Mouse (Mus musculus) megakaryocyte, embryonic 14.5 days (primary cell): Measurements from ENCODE around the gene Clec2d. TPM values are rescaled to one million over a fixed set of nuclear protein-coding genes. Genes with fewer than 3 reads are reported as not detected.

Experiments used
- H3K27me3 ChIP-seq: replicated peaks from 2 replicates; pipeline ENCODE3; 2012; ENCODE audit warnings: inconsistent platforms
- H3K36me3 ChIP-seq: replicated peaks from 2 replicates; pipeline ENCODE3; 2012; ENCODE audit warnings: low read length, inconsistent platforms, mixed read lengths
- H3K4me1 ChIP-seq: 2 replicates; pipeline ENCODE4 v1.6.1; 2012; ENCODE audit warnings: inconsistent platforms
- H3K4me3 ChIP-seq: replicated peaks from 2 replicates; pipeline ENCODE3; 2012; ENCODE audit warnings: moderate library complexity, mild to moderate bottlenecking, inconsistent platforms
- H3K9me3 ChIP-seq: 2 replicates; pipeline ENCODE4 v1.6.1; 2012; ENCODE audit warnings: inconsistent platforms
- FLI1 ChIP-seq: IDR thresholded peaks from 2 replicates; pipeline ENCODE4 v1.6.1; 2012; ENCODE audit warnings: low read length, inconsistent platforms, mixed read lengths
- GATA1 ChIP-seq: IDR thresholded peaks from 3 replicates; pipeline ENCODE4 v1.6.1; 2012; ENCODE audit warnings: mixed read lengths, low read length, inconsistent platforms, borderline replicate concordance
- polyA plus RNA-seq: library from polyadenylated mRNA; stranded (reverse); fragments of >175 nt; gene quantifications from 2 replicates; pipeline ENCODE4 v1.2.3, GENCODE M21; 2012; ENCODE audit warnings: low replicate concordance; ENCODE audit not compliant: insufficient read depth

Gene Clec2d
- polyA plus RNA-seq, 1 experiment, result 1.2 TPM

DNA sequence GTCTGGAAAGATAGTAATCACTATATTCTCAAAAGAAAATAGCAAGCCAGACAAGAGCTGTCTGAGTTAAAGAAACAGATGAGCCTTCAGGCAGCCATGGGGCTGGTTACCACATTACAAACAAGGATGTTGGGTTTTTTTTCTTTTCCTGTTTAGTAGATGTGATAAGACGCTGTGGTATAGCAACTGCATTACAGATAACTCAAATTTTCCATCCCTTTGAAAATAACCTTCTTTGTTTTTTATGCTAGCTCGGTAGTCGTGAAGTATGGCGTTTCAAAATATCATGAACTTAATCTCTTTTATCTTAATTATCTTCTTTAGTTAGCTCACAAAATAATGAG lies 30.0 kb downstream of the Clec2d start:
- H3K4me1 ChIP-seq, result peaks cover 36% of the 10 kb centered on the region
- H3K36me3 ChIP-seq, result peaks cover 22% of the 10 kb centered on the region
- H3K27me3 ChIP-seq, result no peaks in the 10 kb centered on the region
- no peaks in the 10 kb centered on the region for H3K9me3 ChIP-seq
- no peak overlapping the region for H3K4me3 ChIP-seq
- TF ChIP-seq GATA1 (no peak; the same call in 2 of the 3 replicates), FLI1 (no peak)

GRCm38 (mm10) chr6:129212421-129213195 lies 32.2 kb downstream of the Clec2d start:
- H3K4me1 ChIP-seq, result peaks cover 53% of the 10 kb centered on the region
- no peaks in the 10 kb centered on the region for H3K9me3 ChIP-seq
- H3K4me3 ChIP-seq, result no peak overlapping the region
- H3K27me3 ChIP-seq, result no peaks in the 10 kb centered on the region
- H3K36me3 ChIP-seq, result peaks cover 29% of the 10 kb centered on the region
- TF ChIP-seq FLI1 (no peak), GATA1 (no peak)

- H3K36me3 ChIP-seq, result peaks cover 29% of the 10 kb centered on the region
- H3K27me3 ChIP-seq, result no peaks in the 10 kb centered on the region
- H3K4me1 ChIP-seq, result peaks cover 58% of the 10 kb centered on the region
- H3K9me3 ChIP-seq, result no peaks in the 10 kb centered on the region
- no peak overlapping the region for H3K4me3 ChIP-seq
- TF ChIP-seq FLI1 (no peak), GATA1 (no peak)
These were observed 33.1 kb downstream of the Clec2d start for GRCm38 (mm10) chr6:129213497-129213896.

DNA sequence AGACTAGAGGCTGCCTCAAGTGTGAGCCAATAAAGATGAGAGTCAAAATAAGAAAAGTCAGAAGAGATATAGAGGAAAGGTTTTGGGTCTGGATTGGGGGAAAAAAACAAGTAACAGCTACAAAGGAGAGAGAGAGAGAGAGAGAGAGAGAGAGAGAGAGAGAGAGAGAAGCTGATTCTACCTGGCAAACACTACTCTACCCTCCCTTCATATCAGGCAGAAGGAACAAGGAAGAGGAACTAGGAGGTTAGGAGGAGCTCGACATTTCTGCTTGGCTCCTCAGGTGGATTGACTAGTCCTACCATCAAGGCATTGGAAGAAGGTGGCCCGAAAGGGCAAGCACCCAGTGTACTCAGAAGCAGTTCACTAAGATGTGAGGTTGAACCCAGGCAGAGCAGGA lies 33.8 kb downstream of the Clec2d start:
- peaks cover 28% of the 10 kb centered on the region for H3K36me3 ChIP-seq
- no peaks in the 10 kb centered on the region for H3K9me3 ChIP-seq
- TF ChIP-seq GATA1, result no peak
- no peak for TF ChIP-seq FLI1

DNA sequence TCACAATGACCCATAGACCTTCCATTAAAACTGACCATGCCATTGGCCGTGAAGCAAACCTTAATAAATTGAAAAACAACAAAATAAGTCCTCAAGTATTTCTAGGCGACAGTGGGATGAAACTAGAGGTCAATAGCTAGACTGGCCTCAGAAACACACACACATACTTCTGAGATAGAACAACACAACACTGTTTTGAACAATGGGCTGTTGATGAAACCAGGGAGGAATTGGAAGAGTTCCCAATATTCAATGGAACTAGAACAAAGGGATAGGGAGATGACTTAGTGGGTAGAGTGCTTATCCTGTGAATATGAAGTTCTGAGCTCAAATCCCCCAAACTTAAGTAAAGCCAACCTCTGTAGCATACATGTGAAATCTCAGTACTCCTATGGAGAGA lies 34.6 kb downstream of the Clec2d start:
- Histone ChIP-seq H3K4me3 (no peak overlapping the region), H3K4me1 (peaks cover 53% of the 10 kb centered on the region), H3K27me3 (no peaks in the 10 kb centered on the region), H3K9me3 (no peaks in the 10 kb centered on the region), H3K36me3 (peaks cover 31% of the 10 kb centered on the region)
- TF ChIP-seq GATA1 (no peak), FLI1 (no peak)

More for the DNA sequence above, 33.8 kb downstream of the Clec2d start:
- no peak overlapping the region for H3K4me3 ChIP-seq
- peaks cover 57% of the 10 kb centered on the region for H3K4me1 ChIP-seq
- H3K27me3 ChIP-seq, result no peaks in the 10 kb centered on the region

- H3K36me3 ChIP-seq, result peaks cover 33% of the 10 kb centered on the region
- TF ChIP-seq GATA1 (no peak), FLI1 (no peak)
- peaks cover 48% of the 10 kb centered on the region for H3K4me1 ChIP-seq
- no peaks in the 10 kb centered on the region for H3K9me3 ChIP-seq
- H3K27me3 ChIP-seq, result no peaks in the 10 kb centered on the region
- no peak overlapping the region for H3K4me3 ChIP-seq
These were observed 35.6 kb downstream of the Clec2d start for GRCm38 (mm10) chr6:129215886-129216637.

DNA sequence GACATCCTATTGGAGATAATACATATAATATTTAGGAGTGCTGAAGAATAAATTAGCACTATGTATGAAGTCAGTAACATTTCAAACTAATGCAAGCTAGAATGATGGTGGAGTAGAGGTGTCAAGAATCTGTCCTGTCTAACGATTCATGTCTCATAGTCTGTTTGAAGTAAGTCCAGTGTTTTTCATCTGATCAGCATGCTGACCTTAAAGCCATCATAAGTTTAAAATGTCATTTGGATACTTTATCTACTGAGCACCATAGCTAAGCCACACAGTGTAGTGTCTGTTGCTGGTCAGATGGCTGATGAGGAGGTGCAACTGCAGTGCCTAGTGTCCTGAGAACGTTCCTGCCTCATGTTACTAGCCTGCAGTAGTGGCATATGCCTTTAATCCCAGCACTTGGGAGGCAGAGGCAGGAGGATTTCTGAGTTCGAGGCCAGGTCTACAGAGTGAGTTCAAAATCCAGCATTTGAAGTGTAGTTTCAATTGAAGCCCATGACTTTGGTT lies 36.4 kb downstream of the Clec2d start:
- H3K36me3 ChIP-seq, result peaks cover 29% of the 10 kb centered on the region

GRCm38 (mm10) chr6:129218191-129218696 lies 37.8 kb downstream of the Clec2d start:
- Histone ChIP-seq H3K9me3 (no peaks in the 10 kb centered on the region), H3K4me1 (peaks cover 42% of the 10 kb centered on the region), H3K27me3 (no peaks in the 10 kb centered on the region), H3K36me3 (peaks cover 26% of the 10 kb centered on the region), H3K4me3 (no peak overlapping the region)
- TF ChIP-seq GATA1 (no peak), FLI1 (no peak)

More for the DNA sequence above, 36.4 kb downstream of the Clec2d start:
- TF ChIP-seq FLI1, result no peak
- H3K27me3 ChIP-seq, result no peaks in the 10 kb centered on the region
- peaks cover 45% of the 10 kb centered on the region for H3K4me1 ChIP-seq
- no peaks in the 10 kb centered on the region for H3K9me3 ChIP-seq
- H3K4me3 ChIP-seq, result peak overlapping the region; percentile 34

GRCm38 (mm10) chr6:129219897-129220517 lies 39.6 kb downstream of the Clec2d start:
- H3K36me3 ChIP-seq, result peaks cover 23% of the 10 kb centered on the region
- no peak overlapping the region for H3K4me3 ChIP-seq
- H3K4me1 ChIP-seq, result peaks cover 59% of the 10 kb centered on the region
- TF ChIP-seq FLI1, result no peak
- TF ChIP-seq GATA1, result no peak
- no peaks in the 10 kb centered on the region for H3K27me3 ChIP-seq
- H3K9me3 ChIP-seq, result no peaks in the 10 kb centered on the region
